Mouse (Mus musculus) ES-Bruce4 (cell line): Measurements from ENCODE around the gene Srsf2. TPM values are rescaled to one million over a fixed set of nuclear protein-coding genes. Genes with fewer than 3 reads are reported as not detected.
A peak's percentile ranks its signal among the peaks of the same experiment; 100 is the strongest.
"Not testable (repeated sequence)": the region's sequence is repeated elsewhere in the genome, so short reads cannot be mapped to it uniquely, and the experiment has no call there.

Experiments used
- H3K27ac ChIP-seq: 2 replicates; pipeline ENCODE4 v1.5.1; 2012; ENCODE audit warnings: low read length, inconsistent platforms; ENCODE audit not compliant: insufficient read depth
- H3K27me3 ChIP-seq: 2 replicates; pipeline ENCODE4 v1.6.1; 2012; ENCODE audit warnings: mild to moderate bottlenecking, low read length, inconsistent platforms; ENCODE audit not compliant: control insufficient read depth, poor library complexity, insufficient read depth, severe bottlenecking
- H3K36me3 ChIP-seq: 2 replicates; pipeline ENCODE4 v1.6.1; 2012; ENCODE audit warnings: inconsistent platforms, mild to moderate bottlenecking, low read length, moderate library complexity; ENCODE audit not compliant: control insufficient read depth, poor library complexity, insufficient read depth, severe bottlenecking
- H3K4me1 ChIP-seq: one replicate; pipeline ENCODE4 v1.8.1; 2011; ENCODE audit warnings: low read length; ENCODE audit not compliant: control insufficient read depth, insufficient read depth
- H3K4me3 ChIP-seq: 2 replicates; pipeline ENCODE4 v1.5.1; 2011; ENCODE audit warnings: low read depth, mild to moderate bottlenecking, low read length
- H3K9ac ChIP-seq: 2 replicates; pipeline ENCODE4 v1.6.1; 2012; ENCODE audit warnings: low read depth, mild to moderate bottlenecking, inconsistent platforms; ENCODE audit not compliant: poor library complexity, severe bottlenecking
- H3K9me3 ChIP-seq: replicated peaks from 2 replicates; pipeline ENCODE4 v1.6.1; 2012; ENCODE audit warnings: mild to moderate bottlenecking, low read length, inconsistent platforms; ENCODE audit not compliant: control insufficient read depth, poor library complexity, insufficient read depth, severe bottlenecking
- CTCF ChIP-seq: IDR thresholded peaks from one replicate; pipeline ENCODE4 v1.8.1; 2011; ENCODE audit warnings: low read depth, low read length
- EP300 ChIP-seq: IDR thresholded peaks from 2 replicates; pipeline ENCODE4 v1.6.1; 2011; ENCODE audit warnings: low read depth, low read length; ENCODE audit not compliant: insufficient read depth
- POLR2A ChIP-seq: IDR thresholded peaks from one replicate; pipeline ENCODE4 v1.8.1; 2011; ENCODE audit warnings: low read length; ENCODE audit not compliant: insufficient read depth
- polyA plus RNA-seq: library from polyadenylated mRNA; stranded (reverse); fragments of >200 nt; gene quantifications from 2 replicates; pipeline ENCODE4 v1.2.4, GENCODE M21; 2011; ENCODE audit warnings: low read depth; ENCODE audit not compliant: missing spikeins, insufficient read depth, insufficient read length

Srsf2 gene
- polyA plus RNA-seq, 1 experiment = 414 TPM

- no peaks in the 10 kb centered on the region for H3K36me3 ChIP-seq
- TF ChIP-seq POLR2A = no peak
- TF ChIP-seq EP300 = no peak
- no peak for TF ChIP-seq CTCF
- H3K4me1 ChIP-seq = peaks cover 6% of the 10 kb centered on the region
- peak within 1 kb of the TSS; percentile 61 for H3K9ac ChIP-seq
- H3K27me3 ChIP-seq = no peaks in the 10 kb centered on the region
- H3K27ac ChIP-seq = no peak within 1 kb of the TSS
- H3K9me3 ChIP-seq = no peaks in the 10 kb centered on the region
- peak within 1 kb of the TSS; percentile 68 for H3K4me3 ChIP-seq
These were observed 25.2 kb downstream of the Srsf2 start, which contains the start of gene Mxra7 for GRCm38 (mm10) chr11:116827534-116828165. Gene Mxra7 (minus strand): TSS chr11:116828046.

- TF ChIP-seq POLR2A (no peak), CTCF (no peak), EP300 (no peak)
- Histone ChIP-seq H3K4me1 (peaks cover 3% of the 10 kb centered on the region), H3K9ac (peak overlapping the region; percentile 61), H3K4me3 (peak overlapping the region; percentile 68), H3K27ac (no peak overlapping the region), H3K36me3 (no peaks in the 10 kb centered on the region), H3K27me3 (no peaks in the 10 kb centered on the region), H3K9me3 (no peaks in the 10 kb centered on the region)
These were observed 26.1 kb downstream of the Srsf2 start for GRCm38 (mm10) chr11:116826550-116827504.

- TF ChIP-seq POLR2A = no peak
- no peak for TF ChIP-seq EP300
- TF ChIP-seq CTCF = no peak
- H3K36me3 ChIP-seq = no peaks in the 10 kb centered on the region
- peaks cover 3% of the 10 kb centered on the region for H3K4me1 ChIP-seq
- no peak overlapping the region for H3K4me3 ChIP-seq
- no peak overlapping the region for H3K27ac ChIP-seq
- no peak overlapping the region for H3K9ac ChIP-seq
- no peaks in the 10 kb centered on the region for H3K9me3 ChIP-seq
- H3K27me3 ChIP-seq = no peaks in the 10 kb centered on the region
These were observed 27.7 kb downstream of the Srsf2 start for GRCm38 (mm10) chr11:116825230-116825629.

- not testable (repeated sequence) for H3K36me3 ChIP-seq, H3K27ac ChIP-seq, H3K4me1 ChIP-seq, H3K27me3 ChIP-seq, H3K9ac ChIP-seq, H3K9me3 ChIP-seq, H3K4me3 ChIP-seq
These were observed 29.0 kb downstream of the Srsf2 start for GRCm38 (mm10) chr11:116823885-116824284.

GRCm38 (mm10) chr11:116823255-116823654 lies 29.6 kb downstream of the Srsf2 start:
- no peaks in the 10 kb centered on the region for H3K36me3 ChIP-seq
- H3K4me3 ChIP-seq = no peak overlapping the region
- H3K27me3 ChIP-seq = no peaks in the 10 kb centered on the region
- no peaks in the 10 kb centered on the region for H3K9me3 ChIP-seq
- TF ChIP-seq CTCF (no peak), POLR2A (no peak), EP300 (no peak)
- H3K4me1 ChIP-seq = no peaks in the 10 kb centered on the region
- H3K9ac ChIP-seq = no peak overlapping the region
- H3K27ac ChIP-seq = no peak overlapping the region

GRCm38 (mm10) chr11:116822626-116823025 lies 30.3 kb downstream of the Srsf2 start:
- no peak overlapping the region for H3K4me3 ChIP-seq
- H3K27me3 ChIP-seq = no peaks in the 10 kb centered on the region
- no peaks in the 10 kb centered on the region for H3K9me3 ChIP-seq
- H3K4me1 ChIP-seq = no peaks in the 10 kb centered on the region
- H3K9ac ChIP-seq = no peak overlapping the region
- no peaks in the 10 kb centered on the region for H3K36me3 ChIP-seq
- TF ChIP-seq CTCF = no peak
- TF ChIP-seq EP300 = no peak
- no peak for TF ChIP-seq POLR2A
- no peak overlapping the region for H3K27ac ChIP-seq
